Mouse (Mus musculus) left cerebral cortex, adult 9 months (tissue): ENCODE measurements around the gene Jak2.

Source experiments
- DNase-seq, 2 experiments: peaks; one replicate each; pipeline ENCODE4 v3.0.0; 2022; ENCODE audit warnings: low spot score in 2 of 2

The Jak2 gene

DNA sequence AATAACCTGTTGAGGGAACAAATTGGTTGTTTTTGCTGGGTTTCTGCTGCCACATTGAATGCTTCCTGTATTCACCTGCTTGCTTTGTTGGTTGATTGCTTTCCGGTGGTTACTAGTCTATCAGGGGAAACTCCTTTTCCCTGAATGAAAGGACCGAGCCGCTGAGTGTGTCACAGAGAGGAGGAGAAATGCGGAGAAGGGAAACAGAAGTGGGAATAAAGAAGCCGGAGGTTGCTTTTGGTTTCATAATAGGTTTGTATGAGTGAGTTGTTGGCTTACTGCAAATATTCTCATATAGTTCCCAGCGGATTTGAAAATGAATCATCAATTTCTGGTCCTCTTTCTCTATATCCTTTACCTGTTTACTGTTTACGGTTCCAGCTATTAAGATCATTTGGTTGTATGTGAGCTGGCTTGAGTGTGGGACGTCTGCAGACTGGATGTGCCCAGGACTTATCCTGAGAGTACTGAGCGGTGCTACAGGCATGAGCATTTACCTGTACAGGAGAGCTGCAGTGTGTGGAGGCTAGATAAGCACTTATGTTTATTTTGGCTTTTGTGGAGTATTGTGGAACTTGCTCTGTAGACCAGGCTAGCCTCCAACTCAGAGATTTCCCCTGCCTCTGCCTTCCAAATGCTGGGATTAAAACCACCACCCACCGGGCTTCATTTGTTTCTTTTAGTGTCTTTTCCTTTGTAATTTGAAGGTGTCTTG, 1.4 kb downstream of the Jak2 start:
- DNase-seq, result no peak

- DNase-seq, result peak; percentile 61 to 88
Measured at GRCm38 (mm10) chr19:29253728-29254127, 2.1 kb downstream of the Jak2 start.

DNA sequence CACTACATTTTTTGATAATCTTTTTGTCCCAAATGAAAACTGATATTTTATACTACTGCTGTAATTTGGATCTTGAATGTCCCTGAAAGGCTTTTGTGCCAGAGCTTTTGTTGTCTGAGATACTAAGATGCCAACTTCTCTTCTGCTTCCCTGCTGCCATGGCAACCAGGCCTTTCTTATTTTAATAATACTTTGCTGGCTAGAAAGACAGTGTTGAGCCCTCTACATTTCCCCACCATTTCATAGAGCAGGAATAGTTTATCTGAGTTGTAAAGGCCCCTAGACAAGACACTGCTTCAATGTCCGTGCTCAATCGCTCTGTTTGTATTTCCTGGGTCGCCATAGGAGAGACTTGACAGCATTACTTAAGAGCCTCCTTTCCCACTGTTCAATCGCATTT, 3.0 kb downstream of the Jak2 start:
- peak in 1 of 2 experiments; percentile 30 for DNase-seq

GRCm38 (mm10) chr19:29255327-29256027, 3.8 kb downstream of the Jak2 start:
- no peak for DNase-seq

GRCm38 (mm10) chr19:29261638-29262037, 10.0 kb downstream of the Jak2 start:
- DNase-seq, result no peak

DNA sequence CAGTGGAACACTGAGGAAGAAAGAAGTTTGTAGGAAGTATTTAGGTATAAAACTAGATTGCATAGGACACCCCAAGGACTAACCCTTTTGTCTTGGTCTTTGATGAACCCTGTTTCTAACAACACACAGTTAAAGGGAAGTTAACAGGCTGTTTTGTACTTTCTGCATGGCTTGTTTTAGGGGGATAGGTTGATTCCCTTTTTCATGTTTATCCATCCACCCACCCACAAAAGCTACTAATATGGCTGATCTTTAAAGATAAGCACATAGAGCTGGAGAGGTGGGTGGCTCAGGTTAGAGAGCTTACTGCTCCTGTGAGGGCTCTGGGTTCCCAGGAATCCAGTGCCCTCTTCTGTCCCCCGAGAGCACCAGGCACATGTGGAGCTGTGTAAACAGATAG, 11.9 kb downstream of the Jak2 start:
- no peak for DNase-seq

- DNase-seq, result peak in 1 of 2 experiments; percentile 68
Measured at GRCm38 (mm10) chr19:29265538-29265937, 13.9 kb downstream of the Jak2 start.

- peak in 1 of 2 experiments; percentile 21 for DNase-seq
Measured at GRCm38 (mm10) chr19:29267075-29267868, 15.6 kb downstream of the Jak2 start.

- DNase-seq, result no peak
Measured at GRCm38 (mm10) chr19:29268788-29269321, 17.2 kb downstream of the Jak2 start.

DNA sequence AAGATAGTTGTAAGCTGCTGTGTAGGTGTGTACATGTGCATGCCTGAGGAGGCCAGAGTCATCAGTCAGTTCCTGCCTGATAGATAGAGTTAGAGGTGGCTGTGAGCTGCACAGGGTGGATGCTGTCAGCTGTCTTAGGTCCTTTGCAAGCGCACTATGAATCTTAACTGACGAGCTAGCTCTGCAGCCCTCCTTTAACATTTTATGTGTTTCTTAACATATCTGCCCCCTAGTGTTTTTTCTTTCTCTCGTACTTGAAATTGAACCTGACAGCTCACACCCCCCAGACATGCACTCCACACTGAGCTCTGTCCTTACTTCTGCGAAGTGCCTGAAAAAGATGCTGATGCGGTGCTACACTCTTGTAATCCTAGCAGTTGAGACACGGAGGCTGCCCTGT, 18.6 kb downstream of the Jak2 start:
- no peak for DNase-seq

GRCm38 (mm10) chr19:29271147-29271578, 19.5 kb downstream of the Jak2 start:
- peak; percentile 69 to 76 for DNase-seq

DNA sequence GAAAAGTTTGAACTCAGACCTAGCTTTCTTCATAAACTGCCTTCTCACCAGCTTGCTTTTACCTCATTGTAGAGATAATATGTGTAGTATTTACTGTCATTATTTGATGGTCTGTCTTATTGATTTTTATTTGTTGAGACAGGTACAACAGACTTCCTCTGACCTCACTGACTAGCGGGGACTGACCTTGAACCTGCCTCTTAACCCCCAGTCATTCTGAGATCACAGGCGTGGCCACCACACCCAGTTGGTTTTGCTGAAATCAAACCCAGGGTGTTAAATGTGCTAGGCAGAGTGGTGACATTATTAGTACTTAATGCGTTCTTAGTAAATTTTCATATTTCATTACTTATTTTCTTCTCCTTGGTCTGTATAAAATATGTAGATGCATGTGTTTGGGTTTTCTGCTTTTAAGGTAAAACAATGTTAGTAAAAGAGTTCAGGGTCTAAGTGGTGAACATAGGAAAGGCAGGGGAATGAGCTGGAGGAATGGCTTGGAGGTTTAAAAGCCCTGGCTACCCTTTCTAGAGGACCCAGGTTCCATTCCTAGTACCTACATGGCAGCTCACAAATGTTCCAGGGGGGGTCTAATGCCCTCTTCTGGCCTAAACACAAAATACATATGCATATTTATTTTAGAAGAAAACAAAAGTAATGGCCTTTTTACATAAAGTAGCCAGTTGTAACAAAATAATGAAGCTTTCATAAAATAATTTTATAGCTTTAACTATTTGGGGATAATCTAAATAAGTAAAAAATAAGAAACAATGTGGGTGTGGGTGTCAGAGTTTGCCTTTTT, 20.6 kb downstream of the Jak2 start:
- DNase-seq, result no peak

- no peak for DNase-seq
Measured at GRCm38 (mm10) chr19:29276414-29276813, 24.8 kb downstream of the Jak2 start.

DNA sequence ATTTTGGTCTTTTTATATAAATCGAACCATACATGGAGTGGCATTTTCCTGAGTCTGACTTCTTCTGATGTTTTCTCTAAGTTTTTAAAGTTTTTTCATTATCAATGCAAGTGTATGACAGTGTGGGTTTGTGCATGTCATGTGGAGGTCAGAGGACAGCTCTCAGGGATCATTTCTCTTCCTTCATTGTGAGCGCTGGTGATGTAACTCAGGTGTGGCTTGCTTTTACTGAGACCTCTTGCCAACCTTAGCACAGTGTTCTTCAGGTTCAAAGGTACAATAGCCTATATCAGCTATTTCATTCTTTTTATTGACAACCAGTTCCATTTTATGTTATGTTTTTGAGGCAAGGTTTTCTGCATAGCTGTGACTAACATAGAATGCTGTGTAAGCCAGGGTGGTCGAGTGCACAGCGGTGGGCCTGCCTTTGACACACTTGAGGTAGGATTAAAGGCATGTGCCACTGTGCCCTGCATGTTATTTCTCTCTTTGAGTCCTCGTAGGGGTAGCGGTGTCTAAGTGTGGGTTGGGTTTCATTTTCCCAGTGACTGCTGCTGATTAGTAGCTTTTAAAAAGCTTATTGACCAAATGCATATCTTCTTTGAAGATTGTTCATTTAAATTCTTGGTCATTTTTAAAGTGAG, 27.4 kb downstream of the Jak2 start:
- no peak for DNase-seq

GRCm38 (mm10) chr19:29285451-29285869, 33.8 kb downstream of the Jak2 start:
- DNase-seq, result peak in 1 of 2 experiments; percentile 49

DNA sequence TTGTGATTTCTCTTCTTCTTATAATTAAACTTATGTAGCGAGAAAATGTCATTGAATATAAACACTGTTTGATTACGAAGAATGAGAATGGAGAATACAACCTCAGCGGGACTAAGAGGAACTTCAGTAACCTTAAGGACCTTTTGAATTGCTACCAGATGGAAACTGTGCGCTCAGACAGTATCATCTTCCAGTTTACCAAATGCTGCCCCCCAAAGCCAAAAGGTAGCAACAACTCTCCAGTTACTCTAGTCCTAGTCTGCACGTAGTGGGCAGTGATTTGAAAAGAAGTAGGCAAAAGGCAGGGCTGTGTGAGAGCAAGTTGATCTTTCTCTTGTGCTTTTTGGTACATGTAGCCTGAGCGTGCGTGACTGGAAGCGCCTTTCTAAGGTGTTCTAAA, 36.2 kb downstream of the Jak2 start:
- no peak for DNase-seq

DNA sequence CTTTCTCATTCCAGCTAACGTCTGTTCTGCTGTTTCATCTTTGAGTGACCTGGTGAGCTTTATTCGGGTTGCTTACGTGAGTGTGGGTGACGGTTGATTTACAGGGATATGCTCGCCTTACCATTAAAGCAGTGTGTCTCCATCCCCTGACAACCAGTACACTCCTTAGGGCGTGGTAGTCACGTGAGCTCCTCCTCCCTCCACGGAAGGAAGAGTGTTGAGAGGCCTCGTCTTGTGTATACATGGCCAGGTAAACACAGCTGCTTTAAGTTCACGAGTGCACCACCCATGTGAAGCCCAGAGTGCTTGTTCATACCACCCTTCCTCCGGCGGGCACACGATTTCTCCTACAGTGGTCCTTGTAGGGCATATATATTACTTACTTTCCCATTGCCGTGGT, 39.9 kb downstream of the Jak2 start:
- DNase-seq, result no peak

DNA sequence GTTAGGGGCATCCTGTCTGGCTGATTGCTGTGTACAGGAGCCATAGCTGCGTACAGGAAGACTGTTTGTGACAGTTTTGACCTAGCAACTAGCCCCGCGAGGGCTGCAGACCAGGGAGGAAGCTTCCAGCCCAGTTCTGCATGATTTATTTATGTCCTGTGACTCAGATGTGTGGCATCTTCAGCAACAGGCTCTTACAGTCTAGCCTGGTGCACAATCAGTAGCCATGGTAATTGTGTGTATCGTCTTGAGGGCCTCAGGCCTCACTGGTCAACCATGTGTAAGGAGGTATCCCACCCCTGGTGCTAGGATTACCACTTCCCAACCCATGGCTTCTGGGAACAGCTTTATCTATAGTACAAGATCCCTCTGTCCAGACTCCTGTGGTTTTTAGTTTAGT, 40.9 kb downstream of the Jak2 start:
- DNase-seq, result no peak

DNA sequence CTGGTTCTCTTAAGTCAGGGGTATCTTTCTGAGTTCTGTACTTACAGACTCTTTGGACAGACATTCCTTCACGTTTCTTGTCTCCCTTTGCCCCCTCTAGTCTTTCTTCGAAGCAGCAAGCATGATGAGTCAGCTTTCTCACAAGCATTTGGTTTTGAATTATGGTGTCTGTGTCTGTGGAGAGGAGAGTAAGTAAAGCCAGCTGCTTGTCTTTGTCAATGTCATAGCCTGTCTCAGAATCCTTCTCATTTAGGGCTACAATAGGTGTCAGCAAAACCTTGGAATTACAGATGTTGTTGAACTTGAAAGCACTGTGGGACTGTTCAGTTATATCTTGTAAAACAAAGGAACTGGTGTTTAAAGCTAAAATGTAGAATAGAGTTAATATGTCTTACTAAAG, 43.1 kb downstream of the Jak2 start:
- DNase-seq, result no peak

DNA sequence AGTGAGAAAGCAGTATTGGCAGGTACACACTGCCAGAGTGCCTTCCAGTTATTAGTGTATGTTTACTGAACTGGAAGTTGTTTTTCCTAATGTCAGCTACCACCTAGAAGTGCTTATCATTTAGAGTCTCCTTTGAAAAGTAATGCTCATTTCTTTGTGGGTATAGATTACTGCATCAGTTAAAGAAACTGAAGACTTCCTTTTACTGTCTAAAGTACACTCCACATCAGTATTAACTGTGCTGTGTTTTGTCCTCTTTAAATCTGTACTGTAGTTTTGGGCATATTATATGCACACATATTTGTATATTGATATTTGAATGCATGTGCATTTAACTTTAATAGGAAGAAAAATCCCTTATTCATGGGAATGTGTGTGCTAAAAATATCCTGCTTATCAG, 44.5 kb downstream of the Jak2 start:
- no peak for DNase-seq

- no peak for DNase-seq
Measured at GRCm38 (mm10) chr19:29297366-29297765, 45.7 kb downstream of the Jak2 start.
